Mouse (Mus musculus) ES-Bruce4 (cell line): ENCODE results near the gene Hmmr. TPM values are rescaled to one million over a fixed set of nuclear protein-coding genes. Genes with fewer than 3 reads are reported as not detected.
A peak's percentile ranks its signal among the peaks of the same experiment; 100 is the strongest.

Source experiments
- H3K27ac ChIP-seq: 2 replicates; pipeline ENCODE4 v1.5.1; 2012; ENCODE audit warnings: low read length, inconsistent platforms; ENCODE audit not compliant: insufficient read depth
- H3K27me3 ChIP-seq: 2 replicates; pipeline ENCODE4 v1.6.1; 2012; ENCODE audit warnings: mild to moderate bottlenecking, low read length, inconsistent platforms; ENCODE audit not compliant: control insufficient read depth, poor library complexity, insufficient read depth, severe bottlenecking
- H3K36me3 ChIP-seq: 2 replicates; pipeline ENCODE4 v1.6.1; 2012; ENCODE audit warnings: inconsistent platforms, mild to moderate bottlenecking, low read length, moderate library complexity; ENCODE audit not compliant: control insufficient read depth, poor library complexity, insufficient read depth, severe bottlenecking
- H3K4me1 ChIP-seq: one replicate; pipeline ENCODE4 v1.8.1; 2011; ENCODE audit warnings: low read length; ENCODE audit not compliant: control insufficient read depth, insufficient read depth
- H3K4me3 ChIP-seq: 2 replicates; pipeline ENCODE4 v1.5.1; 2011; ENCODE audit warnings: low read depth, mild to moderate bottlenecking, low read length
- H3K9ac ChIP-seq: 2 replicates; pipeline ENCODE4 v1.6.1; 2012; ENCODE audit warnings: low read depth, mild to moderate bottlenecking, inconsistent platforms; ENCODE audit not compliant: poor library complexity, severe bottlenecking
- H3K9me3 ChIP-seq: replicated peaks from 2 replicates; pipeline ENCODE4 v1.6.1; 2012; ENCODE audit warnings: mild to moderate bottlenecking, low read length, inconsistent platforms; ENCODE audit not compliant: control insufficient read depth, poor library complexity, insufficient read depth, severe bottlenecking
- CTCF ChIP-seq: IDR thresholded peaks from one replicate; pipeline ENCODE4 v1.8.1; 2011; ENCODE audit warnings: low read depth, low read length
- EP300 ChIP-seq: IDR thresholded peaks from 2 replicates; pipeline ENCODE4 v1.6.1; 2011; ENCODE audit warnings: low read depth, low read length; ENCODE audit not compliant: insufficient read depth
- POLR2A ChIP-seq: IDR thresholded peaks from one replicate; pipeline ENCODE4 v1.8.1; 2011; ENCODE audit warnings: low read length; ENCODE audit not compliant: insufficient read depth
- polyA plus RNA-seq: library from polyadenylated mRNA; stranded (reverse); fragments of >200 nt; gene quantifications from 2 replicates; pipeline ENCODE4 v1.2.4, GENCODE M21; 2011; ENCODE audit warnings: low read depth; ENCODE audit not compliant: missing spikeins, insufficient read depth, insufficient read length

Gene Hmmr
- polyA plus RNA-seq, 1 experiment = 182 TPM

- H3K9ac ChIP-seq = no peak overlapping the region
- no peak overlapping the region for H3K4me3 ChIP-seq
- no peak overlapping the region for H3K27ac ChIP-seq
- no peaks in the 10 kb centered on the region for H3K4me1 ChIP-seq
- peaks cover 21% of the 10 kb centered on the region for H3K36me3 ChIP-seq
- no peaks in the 10 kb centered on the region for H3K27me3 ChIP-seq
- TF ChIP-seq POLR2A = no peak
- TF ChIP-seq EP300 = no peak
- TF ChIP-seq CTCF = no peak
- H3K9me3 ChIP-seq = no peaks in the 10 kb centered on the region
These were observed 11.1 kb upstream of the Hmmr start for GRCm38 (mm10) chr11:40744348-40744747.

GRCm38 (mm10) chr11:40741605-40742262 is 8.5 kb upstream of the Hmmr start:
- TF ChIP-seq CTCF = no peak
- no peak for TF ChIP-seq POLR2A
- no peak for TF ChIP-seq EP300
- Histone ChIP-seq H3K4me3 (no peak overlapping the region), H3K27ac (no peak overlapping the region), H3K36me3 (peaks cover 41% of the 10 kb centered on the region), H3K9ac (no peak overlapping the region), H3K4me1 (no peaks in the 10 kb centered on the region), H3K9me3 (no peaks in the 10 kb centered on the region), H3K27me3 (no peaks in the 10 kb centered on the region)

GRCm38 (mm10) chr11:40737369-40737768 is 4.1 kb upstream of the Hmmr start:
- no peak overlapping the region for H3K4me3 ChIP-seq
- no peak for TF ChIP-seq POLR2A
- TF ChIP-seq CTCF = no peak
- TF ChIP-seq EP300 = no peak
- H3K27ac ChIP-seq = peak overlapping the region; percentile 75
- H3K4me1 ChIP-seq = no peaks in the 10 kb centered on the region
- H3K36me3 ChIP-seq = peaks cover 54% of the 10 kb centered on the region
- H3K9ac ChIP-seq = no peak overlapping the region
- H3K27me3 ChIP-seq = no peaks in the 10 kb centered on the region
- H3K9me3 ChIP-seq = no peaks in the 10 kb centered on the region

GRCm38 (mm10) chr11:40734251-40734752 is 1.1 kb upstream of the Hmmr start:
- H3K4me1 ChIP-seq = peaks cover 2% of the 10 kb centered on the region
- no peaks in the 10 kb centered on the region for H3K9me3 ChIP-seq
- peaks cover 51% of the 10 kb centered on the region for H3K36me3 ChIP-seq
- H3K27ac ChIP-seq = peak overlapping the region; percentile 46
- H3K4me3 ChIP-seq = peak overlapping the region; percentile 77
- peak overlapping the region; percentile 74 for H3K9ac ChIP-seq
- no peak for TF ChIP-seq EP300
- no peak for TF ChIP-seq CTCF
- no peak for TF ChIP-seq POLR2A
- no peaks in the 10 kb centered on the region for H3K27me3 ChIP-seq

GRCm38 (mm10) chr11:40732997-40733338 is 254 bp downstream of the Hmmr start:
- no peaks in the 10 kb centered on the region for H3K9me3 ChIP-seq
- peak overlapping the region; percentile 100 for H3K4me3 ChIP-seq
- peaks cover 2% of the 10 kb centered on the region for H3K4me1 ChIP-seq
- peaks cover 50% of the 10 kb centered on the region for H3K36me3 ChIP-seq
- TF ChIP-seq POLR2A (no peak), EP300 (no peak), CTCF (no peak)
- no peaks in the 10 kb centered on the region for H3K27me3 ChIP-seq
- H3K27ac ChIP-seq = peak overlapping the region; percentile 68
- peak overlapping the region; percentile 97 for H3K9ac ChIP-seq

GRCm38 (mm10) chr11:40718324-40718723 is 14.9 kb downstream of the Hmmr start:
- no peak overlapping the region for H3K27ac ChIP-seq
- H3K9ac ChIP-seq = no peak overlapping the region
- H3K4me3 ChIP-seq = no peak overlapping the region
- peaks cover 83% of the 10 kb centered on the region for H3K36me3 ChIP-seq
- TF ChIP-seq POLR2A (no peak), EP300 (no peak), CTCF (no peak)
- no peaks in the 10 kb centered on the region for H3K4me1 ChIP-seq
- no peaks in the 10 kb centered on the region for H3K27me3 ChIP-seq
- no peaks in the 10 kb centered on the region for H3K9me3 ChIP-seq
